ENCODE assay signal across 29 mouse cellular contexts in the genomic region with DNA sequence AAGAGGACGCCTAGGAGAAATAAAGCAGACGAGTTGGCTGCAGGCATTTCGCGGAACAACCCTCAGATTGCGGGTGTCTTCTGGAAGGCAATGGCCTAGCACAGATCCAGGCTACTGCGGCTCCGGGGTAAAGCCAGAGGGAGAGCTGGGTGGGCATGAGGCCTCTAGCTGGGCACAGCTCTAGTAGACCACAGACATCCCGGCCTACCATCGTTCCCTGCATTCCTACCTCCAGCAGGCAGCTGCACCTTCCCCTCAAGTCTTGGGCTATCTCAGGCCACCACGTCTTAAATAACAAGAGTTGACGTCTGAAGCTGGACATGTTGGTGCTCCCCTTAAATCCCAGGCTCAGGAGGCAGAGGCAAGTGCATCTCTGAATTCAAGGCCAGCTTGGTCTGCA. TPM values are rescaled to one million over a fixed set of nuclear protein-coding genes. Genes with fewer than 3 reads are reported as not detected.
DNase-seq lines count a peak whose midpoint lies in the region; ATAC-seq and TF ChIP-seq lines count a peak whose summit lies in the region.
"Had no signal": no experiment of that assay in that cellular context is flagged by ENCODE, and none has a peak within 500 bp of the region (broad histone marks: within the 10 kb centered on the region; RNA-seq: fewer than 3 reads in every experiment).

No protein-coding gene starts in this region.

- TF ChIP-seq CTCF in thymus, adult 2 months (IDR thresholded peaks at IDR 0.05; ENCODE audit: borderline replicate concordance, control insufficient read depth, extremely low read depth, insufficient read depth, low read length, poor library complexity), result no peak

- H3K4me3 ChIP-seq in embryonic facial prominence, embryonic 12.5 days, result no peak overlapping the region
- no peak overlapping the region for H3K4me3 ChIP-seq in embryonic facial prominence, embryonic 10.5 days
- no peak overlapping the region for H3K4me3 ChIP-seq in heart, embryonic 10.5 days
- no peak overlapping the region for H3K4me3 ChIP-seq in thymus, adult 2 months (ENCODE audit: control insufficient read depth, insufficient read depth, low read length)
- H3K4me3 ChIP-seq: embryonic facial prominence, embryonic 13.5 days; erythroblast, embryonic 14.5 days; forebrain, embryonic 12.5 days; forebrain, embryonic 15.5 days; heart, embryonic 13.5 days; hindbrain, embryonic 10.5 days; hindbrain, embryonic 13.5 days had no signal

- H3K4me2 ChIP-seq in embryonic facial prominence, embryonic 12.5 days (replicated peaks), result no peak overlapping the region
- H3K4me2 ChIP-seq: embryonic facial prominence, embryonic 13.5 days; forebrain, embryonic 12.5 days; forebrain, embryonic 15.5 days; heart, embryonic 13.5 days; hindbrain, embryonic 13.5 days had no signal

- no peak for TF ChIP-seq POLR2A in thymus, adult 2 months (IDR thresholded peaks at IDR 0.05; ENCODE audit: control insufficient read depth, extremely low read depth, insufficient read depth, low read length, poor library complexity)

- WGBS in embryonic facial prominence, embryonic 12.5 days, result 90% methylated on average over 11 of the region's 11 CpGs
- whole genome bisulfite sequencing in embryonic facial prominence, embryonic 10.5 days, result 93% methylated on average over 11 of the region's 11 CpGs
- 90% methylated on average over 11 of the region's 11 CpGs for WGBS in heart, embryonic 10.5 days
- 88% methylated on average over 11 of the region's 11 CpGs for WGBS in thymus, adult 2 months

- H3K36me3 ChIP-seq in embryonic facial prominence, embryonic 12.5 days, result no peaks in the 10 kb centered on the region
- peaks cover 35% of the 10 kb centered on the region for H3K36me3 ChIP-seq in embryonic facial prominence, embryonic 10.5 days (replicated peaks)
- peaks cover 25% of the 10 kb centered on the region for H3K36me3 ChIP-seq in heart, embryonic 10.5 days
- peaks cover 99% of the 10 kb centered on the region for H3K36me3 ChIP-seq in thymus, adult 2 months (ENCODE audit: control insufficient read depth, insufficient read depth, low read length)
- H3K36me3 ChIP-seq: forebrain, embryonic 15.5 days; hindbrain, embryonic 13.5 days had no signal

- H3K9me3 ChIP-seq in embryonic facial prominence, embryonic 12.5 days, result no peaks in the 10 kb centered on the region
- H3K9me3 ChIP-seq in embryonic facial prominence, embryonic 10.5 days, result no peaks in the 10 kb centered on the region
- no peaks in the 10 kb centered on the region for H3K9me3 ChIP-seq in heart, embryonic 10.5 days
- H3K9me3 ChIP-seq: embryonic facial prominence, embryonic 13.5 days; forebrain, embryonic 12.5 days; forebrain, embryonic 15.5 days; heart, embryonic 13.5 days; hindbrain, embryonic 10.5 days; hindbrain, embryonic 13.5 days had no signal

- H3K9ac ChIP-seq in embryonic facial prominence, embryonic 12.5 days, result peak overlapping the region; percentile 11; the same call in 1 of the 2 replicates
- H3K9ac ChIP-seq: embryonic facial prominence, embryonic 13.5 days; forebrain, embryonic 12.5 days; forebrain, embryonic 15.5 days; heart, embryonic 13.5 days; hindbrain, embryonic 13.5 days had no signal

- no peak overlapping the region for H3K27ac ChIP-seq in embryonic facial prominence, embryonic 12.5 days
- no peak overlapping the region for H3K27ac ChIP-seq in embryonic facial prominence, embryonic 10.5 days (replicated peaks)
- H3K27ac ChIP-seq in heart, embryonic 10.5 days, result 0 out of 2 replicates have a peak overlapping the region, but pooled peaks have one; percentile 62
- H3K27ac ChIP-seq in thymus, adult 2 months (ENCODE audit: control insufficient read depth, insufficient read depth, low read length), result peak overlapping the region; percentile 39; the same call in 1 of the 2 replicates
- H3K27ac ChIP-seq: embryonic facial prominence, embryonic 13.5 days; forebrain, embryonic 12.5 days; forebrain, embryonic 15.5 days; heart, embryonic 13.5 days; hindbrain, embryonic 10.5 days; hindbrain, embryonic 13.5 days had no signal

- no peaks in the 10 kb centered on the region for H3K27me3 ChIP-seq in embryonic facial prominence, embryonic 12.5 days
- H3K27me3 ChIP-seq in embryonic facial prominence, embryonic 10.5 days (replicated peaks; ENCODE audit: low read depth, poor library complexity, severe bottlenecking), result no peaks in the 10 kb centered on the region
- no peaks in the 10 kb centered on the region for H3K27me3 ChIP-seq in heart, embryonic 10.5 days (ENCODE audit: insufficient read depth, poor library complexity, severe bottlenecking)
- no peaks in the 10 kb centered on the region for H3K27me3 ChIP-seq in thymus, adult 2 months (ENCODE audit: control insufficient read depth, insufficient read depth, low read length)
- H3K27me3 ChIP-seq: embryonic facial prominence, embryonic 13.5 days; forebrain, embryonic 12.5 days; forebrain, embryonic 15.5 days; heart, embryonic 13.5 days; hindbrain, embryonic 13.5 days had no signal

- no peak for ATAC-seq in embryonic facial prominence, embryonic 12.5 days (ENCODE audit: insufficient number of reproducible peaks, insufficient read depth, low FRiP score, low TSS enrichment)
- 0 out of 2 replicates have a peak, but pooled peaks have one; percentile 4 for ATAC-seq in common myeloid progenitor, adult 5-6 weeks (replicated peaks; ENCODE audit: low read depth, poor library complexity, severe bottlenecking)
- no peak for ATAC-seq in megakaryocyte-erythroid progenitor cell, adult 5-6 weeks (replicated peaks; ENCODE audit: low FRiP score, low TSS enrichment, poor library complexity, severe bottlenecking)
- ATAC-seq: activated CD4-positive, CD25-positive, alpha-beta regulatory T cell, adult 4 months; forebrain, embryonic 15.5 days; hindbrain, embryonic 16.5 days had no signal

- no peak for DNase-seq in embryonic facial prominence, embryonic 10.5 days (ENCODE audit: low spot score)
- no peak for DNase-seq in heart, embryonic 10.5 days (ENCODE audit: low spot score)
- DNase-seq in heart, postnatal 10 days, result no peak
- peak; percentile 13 for DNase-seq in thymus, adult 2 months
- DNase-seq in thymus, postnatal 0 days (ENCODE audit: low spot score), result no peak
- DNase-seq: cerebellum, adult 11-12 months; cerebellum, adult 8-10 months; cerebellum, postnatal 36 days had no signal

- intact Hi-C loops in heart, postnatal 10 days (cut with DNase I), result loop anchor here (1.0 kb wide), 1 partner anchor 81 kb away; no protein-coding TSS in a partner anchor

- peaks cover 18% of the 10 kb centered on the region; the same call in 1 of the 2 replicates for H3K4me1 ChIP-seq in embryonic facial prominence, embryonic 12.5 days
- H3K4me1 ChIP-seq in embryonic facial prominence, embryonic 10.5 days, result peaks cover 39% of the 10 kb centered on the region
- H3K4me1 ChIP-seq in heart, embryonic 10.5 days, result peaks cover 46% of the 10 kb centered on the region
- H3K4me1 ChIP-seq in thymus, adult 2 months (replicated peaks; ENCODE audit: control insufficient read depth, insufficient read depth, low read length), result peaks cover 77% of the 10 kb centered on the region
- H3K4me1 ChIP-seq: forebrain, embryonic 12.5 days; forebrain, embryonic 15.5 days had no signal

RNA-seq across cellular contexts. Expression of a gene that starts 20.5 kb away (rescaled TPM):
- polyA plus RNA-seq in embryonic facial prominence, embryonic 12.5 days (2016; fragmentation: Nextera tagmentation; extraction: Ambion mirVana), result 6.9 and 8.8 TPM in 2 replicates
- 11.3 and 13.0 TPM in 2 replicates for polyA plus RNA-seq in embryonic facial prominence, embryonic 10.5 days (2016; fragmentation: Nextera tagmentation; extraction: Ambion mirVana)
- polyA plus RNA-seq in heart, embryonic 10.5 days (2016; fragmentation: Nextera tagmentation; extraction: Ambion mirVana), result 7.6 and 11.5 TPM in 2 replicates
- total RNA-seq in heart, postnatal 10 days (2021), result 1 to 10 TPM; 3.3 to 6.2 TPM
- 2,910 and 3,273 TPM in 2 replicates for polyA plus RNA-seq in thymus, adult 2 months (2012; rRNA removed)
- 1,084 and 1,272 TPM in 2 replicates for polyA plus RNA-seq in thymus, postnatal 0 days (2015; fragmentation: Nextera tagmentation; extraction: Ambion mirVana)
- total RNA-seq in common myeloid progenitor, adult 5-6 weeks (2017), result 1.2 TPM in 2 replicates
- total RNA-seq in megakaryocyte-erythroid progenitor cell, adult 5-6 weeks (2014; fragmentation: Nextera tagmentation), result 12.1 and 19.1 TPM in 2 replicates
- 3.6 and 10.0 TPM in 2 replicates for total RNA-seq in megakaryocyte-erythroid progenitor cell, adult 5-6 weeks (2017)

RNA-seq across cellular contexts. Expression of a gene that starts 30.5 kb away (rescaled TPM):
- 937 and 939 TPM in 2 replicates for polyA plus RNA-seq in embryonic facial prominence, embryonic 12.5 days (2016; fragmentation: Nextera tagmentation; extraction: Ambion mirVana)
- 938 and 966 TPM in 2 replicates for polyA plus RNA-seq in embryonic facial prominence, embryonic 10.5 days (2016; fragmentation: Nextera tagmentation; extraction: Ambion mirVana)
- 516 and 546 TPM in 2 replicates for polyA plus RNA-seq in heart, embryonic 10.5 days (2016; fragmentation: Nextera tagmentation; extraction: Ambion mirVana)
- total RNA-seq in heart, postnatal 10 days (2021), result 100 to 1,000 TPM; 239 to 266 TPM
- 35.1 and 35.9 TPM in 2 replicates for polyA plus RNA-seq in thymus, adult 2 months (2012; rRNA removed)
- polyA plus RNA-seq in thymus, postnatal 0 days (2015; fragmentation: Nextera tagmentation; extraction: Ambion mirVana), result 1,041 and 1,103 TPM in 2 replicates
- total RNA-seq in common myeloid progenitor, adult 5-6 weeks (2017), result 277 and 287 TPM in 2 replicates
- total RNA-seq in megakaryocyte-erythroid progenitor cell, adult 5-6 weeks (2014; fragmentation: Nextera tagmentation), result 186 and 213 TPM in 2 replicates
- 282 and 332 TPM in 2 replicates for total RNA-seq in megakaryocyte-erythroid progenitor cell, adult 5-6 weeks (2017)

RNA-seq across cellular contexts. Expression of a gene that starts 48.6 kb away (rescaled TPM):
- polyA plus RNA-seq in embryonic facial prominence, embryonic 12.5 days (2016; fragmentation: Nextera tagmentation; extraction: Ambion mirVana), result not detected in 2 replicates
- polyA plus RNA-seq in embryonic facial prominence, embryonic 10.5 days (2016; fragmentation: Nextera tagmentation; extraction: Ambion mirVana), result not detected in 2 replicates
- not detected in 2 replicates for polyA plus RNA-seq in heart, embryonic 10.5 days (2016; fragmentation: Nextera tagmentation; extraction: Ambion mirVana)
- not detected for total RNA-seq in heart, postnatal 10 days (2021)
- polyA plus RNA-seq in thymus, adult 2 months (2012; rRNA removed), result 0.15 TPM in 1 of 2 replicates, not detected in the other
- not detected in 2 replicates for polyA plus RNA-seq in thymus, postnatal 0 days (2015; fragmentation: Nextera tagmentation; extraction: Ambion mirVana)
- not detected in 2 replicates for total RNA-seq in common myeloid progenitor, adult 5-6 weeks (2017)
- total RNA-seq in megakaryocyte-erythroid progenitor cell, adult 5-6 weeks (2014; fragmentation: Nextera tagmentation), result not detected in 2 replicates
- not detected in 2 replicates for total RNA-seq in megakaryocyte-erythroid progenitor cell, adult 5-6 weeks (2017)
- total RNA-seq: adrenal gland, adult 8-10 months; adrenal gland, postnatal 25 days; ES-E14; gastrocnemius, adult 8-10 months; gastrocnemius, postnatal 4 days; heart, adult 18-20 months; heart, postnatal 25 days had no signal
- polyA plus RNA-seq: activated CD4-positive, CD25-positive, alpha-beta regulatory T cell, adult 4 months; brain, embryonic 14.5 days; embryonic facial prominence, embryonic 13.5 days; erythroblast, embryonic 14.5 days; forebrain, embryonic 12.5 days; forebrain, embryonic 15.5 days; heart, embryonic 13.5 days; heart, embryonic 16.5 days; hindbrain, embryonic 10.5 days; hindbrain, embryonic 13.5 days; hindbrain, embryonic 16.5 days had no signal

Comparison
In these comparisons a context has a peak if more than half of its experiments do, and no peak if none do; other contexts are left out.
1. RNA of a gene that starts 30.5 kb away (polyA plus RNA-seq): 1,041 to 1,103 TPM in thymus, postnatal 0 days, 938 to 966 TPM in embryonic facial prominence, embryonic 10.5 days, 937 to 939 TPM in embryonic facial prominence, embryonic 12.5 days and 516 to 546 TPM in heart, embryonic 10.5 days; 35.1 to 35.9 TPM in thymus, adult 2 months; every median in the first group is over 10 times any median in the second.
2. H3K27ac ChIP-seq: peak in heart, embryonic 10.5 days (single experiment) and thymus, adult 2 months (single experiment); none in embryonic facial prominence, embryonic 12.5 days (single experiment) and embryonic facial prominence, embryonic 10.5 days (single experiment).
3. RNA of a gene that starts 20.5 kb away (polyA plus RNA-seq): 2,910 to 3,273 TPM in thymus, adult 2 months and 1,084 to 1,272 TPM in thymus, postnatal 0 days; 7.6 to 11.5 TPM in heart, embryonic 10.5 days, 11.3 to 13.0 TPM in embryonic facial prominence, embryonic 10.5 days and 6.9 to 8.8 TPM in embryonic facial prominence, embryonic 12.5 days; every median in the first group is over 10 times any median in the second.